In the genomic region with DNA sequence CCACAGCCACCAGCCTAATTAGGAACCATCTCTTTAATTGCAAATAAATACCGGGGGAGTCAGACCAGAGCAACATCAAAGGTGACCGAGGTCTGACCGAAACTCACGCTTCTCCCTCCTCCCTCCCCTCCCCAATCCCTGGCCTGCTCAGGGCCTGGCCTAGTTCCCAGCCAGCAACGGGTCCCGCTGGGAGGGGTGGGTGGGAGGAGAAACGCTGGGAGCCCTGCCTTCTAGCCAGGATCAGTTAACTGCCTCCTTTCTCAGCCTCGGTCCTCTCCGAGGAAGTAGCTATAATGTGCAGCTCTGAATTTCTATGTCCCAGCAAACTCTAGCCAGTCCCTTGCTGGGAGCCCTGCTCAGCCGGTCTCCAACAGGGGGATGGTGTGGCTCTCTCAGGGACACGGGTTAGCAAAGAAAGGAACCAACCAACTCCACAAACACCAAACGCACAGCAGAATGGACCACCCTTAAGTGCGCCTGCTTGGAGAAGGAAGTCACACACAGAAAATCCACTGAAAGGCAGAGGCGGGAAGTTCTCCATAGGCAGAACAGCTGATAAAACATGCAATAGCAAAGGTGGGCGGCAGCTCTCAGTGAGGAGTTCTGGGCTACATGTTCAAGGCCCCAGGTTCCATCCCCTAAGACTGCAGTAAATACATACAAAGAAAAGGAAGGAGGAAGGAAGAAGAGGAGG, we compare ENCODE assay signal across 8 mouse cellular contexts.
DNase-seq lines count a peak whose midpoint lies in the region; ATAC-seq and TF ChIP-seq lines count a peak whose summit lies in the region.

No protein-coding gene starts in this region.

- 15% methylated on average over 15 of the region's 15 CpGs for WGBS in lung, adult 2 months
- WGBS in forebrain, embryonic 16.5 days = 16% methylated on average over 15 of the region's 15 CpGs
- 8% methylated on average over 15 of the region's 15 CpGs for WGBS in intestine, embryonic 15.5 days
- 45% methylated on average over 15 of the region's 15 CpGs for WGBS in liver, embryonic 16.5 days (ENCODE audit: insufficient replicate concordance)

- no peak for TF ChIP-seq CTCF in lung, adult 2 months (IDR thresholded peaks at IDR 0.05; ENCODE audit: insufficient read depth, low read length)

- DNase-seq in lung, adult 18-20 months = peak; percentile 58 to 72
- no peak for DNase-seq in lung, adult 2 months
- peak; percentile 95 for DNase-seq in retina, postnatal 1 day
- no peak for DNase-seq in layer of hippocampus, adult 9-10 months (ENCODE audit: low spot score)

- peaks cover 51% of the 10 kb centered on the region for H3K4me1 ChIP-seq in lung, adult 2 months (ENCODE audit: control insufficient read depth, insufficient read depth, low read length)
- H3K4me1 ChIP-seq in forebrain, embryonic 16.5 days (replicated peaks; ENCODE audit: control insufficient read depth, insufficient read depth, low read length) = peaks cover 33% of the 10 kb centered on the region
- peaks cover 55% of the 10 kb centered on the region for H3K4me1 ChIP-seq in intestine, embryonic 15.5 days (replicated peaks)
- peaks cover 9% of the 10 kb centered on the region for H3K4me1 ChIP-seq in liver, embryonic 16.5 days (ENCODE audit: control insufficient read depth, low read depth, low read length)

- H3K4me3 ChIP-seq in lung, adult 2 months (replicated peaks; ENCODE audit: extremely low read depth, low read depth, low read length) = no peak overlapping the region
- no peak overlapping the region for H3K4me3 ChIP-seq in forebrain, embryonic 16.5 days (replicated peaks; ENCODE audit: low read length)
- H3K4me3 ChIP-seq in intestine, embryonic 15.5 days (replicated peaks) = no peak overlapping the region
- no peak overlapping the region for H3K4me3 ChIP-seq in liver, embryonic 16.5 days (ENCODE audit: low read depth, low read length)

- H3K4me2 ChIP-seq in forebrain, embryonic 16.5 days (ENCODE audit: low read length) = no peak overlapping the region
- H3K4me2 ChIP-seq in intestine, embryonic 15.5 days (replicated peaks) = peak overlapping the region; percentile 49
- H3K4me2 ChIP-seq in liver, embryonic 16.5 days (ENCODE audit: low read depth, low read length) = no peak overlapping the region

- no peak for TF ChIP-seq POLR2A in lung, adult 2 months (IDR thresholded peaks at IDR 0.05; ENCODE audit: borderline replicate concordance, extremely low read depth, low read depth, low read length)

- H3K9ac ChIP-seq in forebrain, embryonic 16.5 days (replicated peaks; ENCODE audit: low read depth, low read length) = no peak overlapping the region
- peak overlapping the region; percentile 32 for H3K9ac ChIP-seq in intestine, embryonic 15.5 days
- H3K9ac ChIP-seq in liver, embryonic 16.5 days (ENCODE audit: low read depth, low read length) = no peak overlapping the region

- peak overlapping the region; percentile 35 for H3K27ac ChIP-seq in forebrain, embryonic 16.5 days (ENCODE audit: low read length)
- peak overlapping the region; percentile 90 for H3K27ac ChIP-seq in intestine, embryonic 15.5 days
- H3K27ac ChIP-seq in liver, embryonic 16.5 days (ENCODE audit: low read length) = no peak overlapping the region

- no peaks in the 10 kb centered on the region for H3K36me3 ChIP-seq in forebrain, embryonic 16.5 days (ENCODE audit: control insufficient read depth, insufficient read depth)
- peaks cover 4% of the 10 kb centered on the region for H3K36me3 ChIP-seq in intestine, embryonic 15.5 days
- H3K36me3 ChIP-seq in liver, embryonic 16.5 days (ENCODE audit: control insufficient read depth, insufficient read depth) = no peaks in the 10 kb centered on the region

- H3K9me3 ChIP-seq in forebrain, embryonic 16.5 days (ENCODE audit: control insufficient read depth, low read length) = no peaks in the 10 kb centered on the region
- H3K9me3 ChIP-seq in intestine, embryonic 15.5 days = no peaks in the 10 kb centered on the region
- no peaks in the 10 kb centered on the region for H3K9me3 ChIP-seq in liver, embryonic 16.5 days (replicated peaks; ENCODE audit: control insufficient read depth, low read length)

- no peaks in the 10 kb centered on the region for H3K27me3 ChIP-seq in forebrain, embryonic 16.5 days (replicated peaks; ENCODE audit: control insufficient read depth, insufficient read depth, low read length)
- H3K27me3 ChIP-seq in intestine, embryonic 15.5 days (replicated peaks) = no peaks in the 10 kb centered on the region
- no peaks in the 10 kb centered on the region for H3K27me3 ChIP-seq in liver, embryonic 16.5 days (ENCODE audit: control insufficient read depth, insufficient read depth, low read depth, low read length)

- ATAC-seq in forebrain, embryonic 16.5 days = peak; percentile 19
- peak; percentile 63 for ATAC-seq in intestine, embryonic 15.5 days
- peak; percentile 47 for ATAC-seq in liver, embryonic 16.5 days (ENCODE audit: low read depth)
- no peak for ATAC-seq in megakaryocyte-erythroid progenitor cell, adult 5-6 weeks (replicated peaks; ENCODE audit: low FRiP score, low TSS enrichment, poor library complexity, severe bottlenecking)

Comparison
In these comparisons a context has a peak if more than half of its experiments do, and no peak if none do; other contexts are left out.
1. DNase-seq: peak in lung, adult 18-20 months (2 of 2) and retina, postnatal 1 day (single experiment); none in lung, adult 2 months (single experiment) and layer of hippocampus, adult 9-10 months (single experiment).